Mouse (Mus musculus) thymus, postnatal 10 days (tissue): ENCODE measurements at regions not wholly inside any gene's neighbourhood (a gene's known extent, or its start where the extent isn't known, plus 50 kb on each side); places are given as distances from the start of the nearest gene placed in this dataset.
"Not testable (repeated sequence)": the region's sequence is repeated elsewhere in the genome, so short reads cannot be mapped to it uniquely, and the experiment has no call there.

Source experiments
- DNase-seq, 2 experiments: peaks; one replicate each; pipeline ENCODE4 v3.0.0; 2021; ENCODE audit warnings: low spot score in 2 of 2

DNA sequence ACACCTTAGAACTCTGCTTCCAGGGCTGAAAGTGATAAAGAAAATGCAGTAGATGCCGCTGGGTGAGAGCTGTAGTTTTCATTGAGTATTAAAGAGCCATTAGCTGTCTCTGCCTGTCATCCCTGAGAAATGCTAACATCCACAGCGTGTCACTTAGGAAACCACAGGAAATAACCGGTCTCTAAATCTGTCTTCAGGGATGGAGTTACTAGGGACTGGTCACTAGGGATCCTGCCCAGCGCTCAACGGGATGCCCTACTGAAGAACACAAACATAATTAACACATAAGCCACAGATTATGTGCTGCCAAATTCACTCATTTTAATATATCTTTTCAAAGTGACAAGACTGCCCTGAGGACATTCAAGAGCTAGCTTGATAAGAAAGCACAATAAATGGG lies 329.3 kb upstream of the Cdh4 start:
- no peak for DNase-seq

DNA sequence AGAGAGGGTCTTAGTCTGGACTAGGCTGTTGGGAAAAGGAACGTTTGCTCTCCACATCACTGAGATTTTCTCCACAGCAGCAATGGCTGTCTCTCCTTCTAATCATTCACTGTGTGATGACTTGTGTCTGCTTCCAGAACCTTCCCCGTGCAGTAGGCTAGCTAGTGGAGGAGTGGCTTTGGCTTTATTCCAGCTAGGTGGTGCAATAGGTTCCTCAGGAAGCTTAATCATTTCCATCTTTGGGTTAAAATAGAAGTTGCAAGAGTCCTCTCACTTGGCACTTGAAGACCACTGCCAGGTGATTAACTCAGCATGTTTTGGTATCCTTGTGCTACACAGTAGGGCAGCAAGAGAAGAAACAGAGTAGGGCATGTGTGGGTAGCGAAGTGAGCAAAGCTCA lies 314.2 kb upstream of the Cdh4 start:
- DNase-seq: no peak

- no peak for DNase-seq
Measured at GRCm38 (mm10) chr2:179128432-179128831, 313.8 kb upstream of the Cdh4 start.

DNA sequence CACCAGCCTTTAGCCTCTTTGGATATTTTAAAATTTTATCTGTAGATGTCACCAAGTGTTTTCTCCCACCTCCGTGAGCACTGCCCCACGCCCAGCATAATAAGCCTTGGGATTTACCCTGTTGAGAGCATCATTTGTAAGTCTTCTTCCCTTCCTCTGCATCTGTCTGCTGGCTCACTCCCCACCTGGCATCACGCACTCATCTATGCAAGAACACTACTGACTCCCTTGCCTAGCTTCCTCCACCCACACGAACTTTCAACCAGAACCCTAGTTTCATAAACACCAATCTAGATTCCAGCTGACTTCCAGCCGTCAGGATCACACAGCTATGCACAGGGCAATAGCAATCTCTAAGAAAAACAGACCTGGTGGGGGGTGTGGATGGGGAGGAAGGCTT lies 311.2 kb upstream of the Cdh4 start:
- DNase-seq: no peak

GRCm38 (mm10) chr2:179142313-179142712 lies 299.9 kb upstream of the Cdh4 start:
- DNase-seq: no peak

DNA sequence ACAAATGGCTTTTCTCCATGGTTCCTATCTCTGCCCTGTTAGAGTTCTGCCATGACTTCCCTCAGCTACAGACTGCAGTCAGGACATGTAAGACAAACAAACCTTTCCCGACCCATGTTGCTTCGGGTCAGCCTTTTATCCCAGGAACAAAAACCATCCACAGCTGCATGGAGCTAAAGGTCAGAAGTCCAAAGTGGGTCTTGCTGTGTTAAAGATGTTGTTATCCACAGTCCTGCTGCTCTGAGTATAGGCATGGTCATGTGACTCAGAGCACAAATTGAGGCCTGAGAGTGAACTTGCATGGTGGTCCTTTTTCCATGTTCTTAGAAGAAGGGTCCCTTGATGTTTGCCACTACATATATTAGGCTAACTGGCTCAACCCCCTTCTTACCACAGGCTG lies 296.5 kb upstream of the Cdh4 start:
- DNase-seq: no peak

- no peak for DNase-seq
Measured at GRCm38 (mm10) chr2:179146274-179146673, 296.0 kb upstream of the Cdh4 start.

DNA sequence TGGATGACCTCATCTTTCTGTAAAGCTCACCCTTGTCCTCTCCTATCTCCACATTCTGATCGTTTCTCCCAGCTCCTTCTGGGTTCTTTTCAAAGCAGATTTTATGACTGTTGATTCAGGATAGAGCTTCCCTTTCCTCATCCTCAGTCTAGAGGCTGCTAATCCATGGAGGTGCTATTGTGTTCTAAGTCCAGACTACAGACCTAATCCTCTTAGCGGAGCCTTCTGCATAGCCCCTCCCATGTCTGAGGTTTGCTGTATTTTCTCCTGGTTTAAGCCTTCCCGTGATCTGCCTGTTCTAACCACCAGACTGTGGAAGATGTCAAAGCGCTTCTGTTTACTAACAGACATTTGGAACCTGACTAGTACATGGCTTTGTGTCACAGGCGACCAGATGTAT lies 294.0 kb upstream of the Cdh4 start:
- DNase-seq: no peak

- no peak for DNase-seq
Measured at GRCm38 (mm10) chr2:179148667-179149066, 293.6 kb upstream of the Cdh4 start.

GRCm38 (mm10) chr2:179158881-179159280 lies 283.4 kb upstream of the Cdh4 start:
- no peak for DNase-seq

DNA sequence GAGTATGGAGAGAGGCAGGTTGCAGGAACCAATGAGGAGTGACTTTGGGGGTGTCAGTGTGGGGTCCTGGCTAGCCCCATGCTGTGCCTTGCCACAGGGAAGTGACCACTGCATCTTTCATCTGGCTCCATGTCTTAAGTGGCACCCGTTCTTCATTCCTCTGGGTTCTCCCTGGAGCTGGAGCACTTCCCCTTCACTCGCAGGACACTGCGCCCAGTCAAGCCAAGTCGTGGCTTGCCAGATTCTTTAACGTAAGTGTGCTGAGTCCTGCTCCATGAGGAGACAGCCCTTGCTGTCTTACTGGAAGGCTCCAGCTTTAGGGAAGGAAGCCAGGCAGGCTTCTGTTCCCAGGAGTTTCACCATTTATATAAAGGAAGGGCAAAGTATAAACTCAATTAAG lies 279.1 kb upstream of the Cdh4 start:
- DNase-seq: no peak

- DNase-seq: no peak
Measured at GRCm38 (mm10) chr2:179170157-179170556, 272.1 kb upstream of the Cdh4 start.

GRCm38 (mm10) chr2:179170608-179171007 lies 271.6 kb upstream of the Cdh4 start:
- DNase-seq: no peak

- DNase-seq: not testable (repeated sequence)
Measured at GRCm38 (mm10) chr2:179176835-179177530, 265.2 kb upstream of the Cdh4 start.

DNA sequence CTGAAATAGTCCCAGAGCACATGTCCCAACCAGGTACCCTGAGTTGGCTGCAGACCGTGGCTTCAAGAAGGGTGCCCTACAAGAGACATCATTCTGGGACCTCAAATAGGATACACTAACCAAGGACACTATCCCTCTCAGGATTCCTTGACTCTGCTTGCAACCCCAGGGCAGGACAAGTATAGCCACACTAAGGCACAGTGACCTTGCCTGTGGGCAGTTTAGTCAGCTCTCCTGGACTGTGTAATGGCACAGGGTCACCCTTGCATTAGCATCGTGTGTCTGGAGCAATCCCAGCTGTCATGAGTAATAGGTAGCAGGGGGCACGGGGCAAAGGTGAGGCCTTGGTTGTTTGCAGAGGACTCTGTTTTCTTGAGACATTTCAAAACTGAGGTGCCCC lies 260.9 kb upstream of the Cdh4 start:
- DNase-seq: no peak

- no peak for DNase-seq
Measured at GRCm38 (mm10) chr2:179182123-179182522, 260.1 kb upstream of the Cdh4 start.

DNA sequence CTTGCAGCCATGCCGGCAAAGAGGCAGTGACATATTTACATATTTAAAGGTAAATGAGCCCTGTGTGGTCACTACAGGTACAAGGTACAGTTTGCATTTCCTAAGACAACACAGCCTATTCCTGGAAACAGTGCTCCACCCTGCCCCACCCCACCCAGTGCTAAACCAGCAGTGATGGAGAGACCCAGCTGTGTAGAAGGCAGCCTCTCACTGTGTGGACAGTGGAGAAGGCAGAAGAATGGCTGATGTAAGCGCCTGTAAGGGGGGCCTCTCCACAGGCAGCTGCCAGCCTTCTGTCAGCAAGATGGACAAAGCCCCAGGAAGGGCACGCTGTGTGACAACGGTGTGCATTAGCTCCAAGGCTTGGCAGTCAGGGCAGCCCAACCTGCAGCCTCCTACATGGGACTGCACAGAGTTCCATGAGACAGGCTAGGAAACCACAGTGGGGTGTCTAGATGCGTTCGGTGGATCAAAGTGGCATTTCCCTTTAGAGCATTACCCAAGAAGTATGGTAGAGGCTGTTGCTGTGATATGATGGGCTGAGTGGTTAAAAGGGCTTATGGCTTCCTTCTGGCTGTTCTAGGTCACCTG lies 249.2 kb upstream of the Cdh4 start:
- DNase-seq: no peak

- peak in 1 of 2 experiments; percentile 36 for DNase-seq
Measured at GRCm38 (mm10) chr2:179193507-179194160, 248.6 kb upstream of the Cdh4 start.

DNA sequence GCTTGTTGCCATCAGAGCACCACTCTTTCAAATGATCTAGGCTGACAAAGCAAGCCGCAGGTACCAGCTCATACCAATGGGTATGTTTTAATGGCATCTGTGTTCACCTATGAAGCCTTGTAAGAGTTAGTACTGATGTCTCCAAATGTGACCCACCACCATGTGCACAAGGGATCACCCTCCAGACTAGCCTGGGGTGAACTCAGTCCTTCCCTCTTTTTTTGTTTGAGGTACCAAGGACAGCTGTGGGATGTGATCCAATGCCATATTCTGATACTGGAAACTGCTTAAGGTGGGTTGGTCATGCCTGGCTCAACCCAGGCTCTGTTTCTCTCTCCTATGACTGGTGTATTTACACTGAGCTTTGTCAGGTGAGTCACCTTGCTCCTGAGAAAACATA lies 244.8 kb upstream of the Cdh4 start:
- no peak for DNase-seq

DNA sequence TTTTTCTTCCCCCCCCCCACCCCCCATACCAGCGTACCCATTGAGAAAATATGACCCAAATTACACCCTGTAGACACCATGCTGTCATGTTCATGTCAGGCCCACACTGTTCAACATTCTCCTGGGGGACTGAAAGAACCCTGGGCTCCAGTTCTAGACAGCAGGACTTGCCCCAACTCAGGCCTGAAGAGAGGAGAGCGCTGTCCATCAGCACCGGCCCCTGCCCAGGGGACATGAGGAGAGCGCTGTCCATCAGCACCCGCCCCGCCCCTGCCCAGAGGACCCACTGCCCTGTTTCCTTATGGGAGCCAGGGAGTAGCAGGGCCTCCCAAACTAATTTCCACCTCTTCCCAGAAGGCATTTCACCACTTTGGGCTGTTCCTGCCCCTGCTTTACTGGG lies 241.7 kb upstream of the Cdh4 start:
- DNase-seq: no peak

- no peak for DNase-seq
Measured at GRCm38 (mm10) chr2:179210164-179210805, 231.9 kb upstream of the Cdh4 start.

GRCm38 (mm10) chr2:179216773-179217172 lies 225.5 kb upstream of the Cdh4 start:
- DNase-seq: no peak

- DNase-seq: no peak
Measured at GRCm38 (mm10) chr2:179228096-179228495, 214.1 kb upstream of the Cdh4 start.
